Mouse (Mus musculus): ENCODE measurements around the gene Tctn1. TPM values are rescaled to one million over a fixed set of nuclear protein-coding genes. Genes with fewer than 3 reads are reported as not detected.
"Not testable (repeated sequence)": the region's sequence is repeated elsewhere in the genome, so short reads cannot be mapped to it uniquely, and the experiment has no call there.

Tctn1 gene
- polyA plus RNA-seq, 1 experiment from 2014 or later, result 7.3 TPM

DNA sequence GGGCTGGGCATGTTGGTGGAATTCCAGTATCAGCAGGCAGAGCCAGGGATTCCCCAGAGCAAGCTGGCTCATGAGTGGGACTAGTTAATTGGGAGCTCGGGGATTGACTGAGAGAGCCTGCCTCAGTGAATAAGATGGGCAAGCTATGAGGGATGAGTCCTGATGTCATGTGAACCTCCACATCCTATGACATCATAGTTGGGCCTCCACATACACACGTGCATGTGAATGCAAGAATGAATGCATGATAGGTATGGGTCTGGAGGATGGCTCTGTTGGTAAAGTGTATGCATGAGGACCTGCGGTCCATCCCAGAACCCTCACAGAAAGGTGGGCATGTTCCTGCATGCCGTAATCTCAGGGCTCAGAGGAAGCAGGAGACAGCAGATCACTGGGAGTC lies 43.2 kb downstream of the Tctn1 start:
- ATAC-seq, result no peak
- no peak overlapping the region for H3K27ac ChIP-seq (ENCODE audit: low read length)
- 93% methylated on average over 4 of the region's 4 CpGs for WGBS
- H3K9ac ChIP-seq (ENCODE audit: low read depth, low read length), result no peak overlapping the region
- no peaks in the 10 kb centered on the region for H3K9me3 ChIP-seq (replicated peaks; ENCODE audit: control insufficient read depth, low read length, poor library complexity, severe bottlenecking)
- no peaks in the 10 kb centered on the region for H3K4me1 ChIP-seq (ENCODE audit: control insufficient read depth, insufficient read depth, low read length)
- H3K4me2 ChIP-seq (ENCODE audit: low read length), result no peak overlapping the region
- no peaks in the 10 kb centered on the region for H3K36me3 ChIP-seq (ENCODE audit: control insufficient read depth, insufficient read depth, low read length)
- no peak overlapping the region for H3K4me3 ChIP-seq (ENCODE audit: low read depth, low read length)
- no peaks in the 10 kb centered on the region for H3K27me3 ChIP-seq (ENCODE audit: control insufficient read depth, insufficient read depth, low read depth, low read length)

- 71% methylated on average over 18 of the region's 18 CpGs for WGBS
- no peak for ATAC-seq
- Histone ChIP-seq H3K4me2 (ENCODE audit: low read length) (no peak overlapping the region), H3K4me3 (ENCODE audit: low read depth, low read length) (no peak overlapping the region), H3K36me3 (ENCODE audit: control insufficient read depth, insufficient read depth, low read length) (no peaks in the 10 kb centered on the region), H3K27ac (ENCODE audit: low read length) (no peak overlapping the region), H3K27me3 (ENCODE audit: control insufficient read depth, insufficient read depth, low read depth, low read length) (no peaks in the 10 kb centered on the region), H3K4me1 (ENCODE audit: control insufficient read depth, insufficient read depth, low read length) (no peaks in the 10 kb centered on the region), H3K9ac (ENCODE audit: low read depth, low read length) (no peak overlapping the region), H3K9me3 (replicated peaks; ENCODE audit: control insufficient read depth, low read length, poor library complexity, severe bottlenecking) (no peaks in the 10 kb centered on the region)
Observed at GRCm38 (mm10) chr5:122219655-122220629, 44.3 kb downstream of the Tctn1 start.

GRCm38 (mm10) chr5:122218928-122219327 lies 45.3 kb downstream of the Tctn1 start:
- Histone ChIP-seq H3K4me3 (ENCODE audit: low read depth, low read length) (no peak overlapping the region), H3K9me3 (replicated peaks; ENCODE audit: control insufficient read depth, low read length, poor library complexity, severe bottlenecking) (no peaks in the 10 kb centered on the region), H3K27me3 (ENCODE audit: control insufficient read depth, insufficient read depth, low read depth, low read length) (no peaks in the 10 kb centered on the region), H3K27ac (ENCODE audit: low read length) (no peak overlapping the region), H3K4me1 (ENCODE audit: control insufficient read depth, insufficient read depth, low read length) (no peaks in the 10 kb centered on the region), H3K36me3 (ENCODE audit: control insufficient read depth, insufficient read depth, low read length) (no peaks in the 10 kb centered on the region), H3K4me2 (ENCODE audit: low read length) (no peak overlapping the region), H3K9ac (ENCODE audit: low read depth, low read length) (no peak overlapping the region)
- 83% methylated on average over 7 of the region's 7 CpGs for WGBS
- ATAC-seq, result no peak

- H3K27ac ChIP-seq (ENCODE audit: low read length), result no peak overlapping the region
- H3K36me3 ChIP-seq (ENCODE audit: control insufficient read depth, insufficient read depth, low read length), result no peaks in the 10 kb centered on the region
- H3K27me3 ChIP-seq (ENCODE audit: control insufficient read depth, insufficient read depth, low read depth, low read length), result no peaks in the 10 kb centered on the region
- H3K4me3 ChIP-seq (ENCODE audit: low read depth, low read length), result no peak overlapping the region
- no peak for ATAC-seq
- H3K9ac ChIP-seq (ENCODE audit: low read depth, low read length), result no peak overlapping the region
- no peaks in the 10 kb centered on the region for H3K9me3 ChIP-seq (replicated peaks; ENCODE audit: control insufficient read depth, low read length, poor library complexity, severe bottlenecking)
- H3K4me2 ChIP-seq (ENCODE audit: low read length), result no peak overlapping the region
- no peaks in the 10 kb centered on the region for H3K4me1 ChIP-seq (ENCODE audit: control insufficient read depth, insufficient read depth, low read length)
- 91% methylated on average over 12 of the region's 12 CpGs for WGBS
Observed at GRCm38 (mm10) chr5:122218109-122218905, 46.0 kb downstream of the Tctn1 start.

GRCm38 (mm10) chr5:122217636-122218035 lies 46.6 kb downstream of the Tctn1 start:
- Histone ChIP-seq H3K27ac (ENCODE audit: low read length) (no peak overlapping the region), H3K4me3 (ENCODE audit: low read depth, low read length) (no peak overlapping the region), H3K9me3 (replicated peaks; ENCODE audit: control insufficient read depth, low read length, poor library complexity, severe bottlenecking) (no peaks in the 10 kb centered on the region), H3K9ac (ENCODE audit: low read depth, low read length) (no peak overlapping the region), H3K4me1 (ENCODE audit: control insufficient read depth, insufficient read depth, low read length) (no peaks in the 10 kb centered on the region), H3K27me3 (ENCODE audit: control insufficient read depth, insufficient read depth, low read depth, low read length) (no peaks in the 10 kb centered on the region), H3K36me3 (ENCODE audit: control insufficient read depth, insufficient read depth, low read length) (no peaks in the 10 kb centered on the region), H3K4me2 (ENCODE audit: low read length) (no peak overlapping the region)
- no peak for ATAC-seq
- WGBS, result 83% methylated on average over 6 of the region's 6 CpGs

GRCm38 (mm10) chr5:122213861-122214260 lies 50.4 kb downstream of the Tctn1 start:
- Histone ChIP-seq H3K27me3 (ENCODE audit: control insufficient read depth, insufficient read depth, low read depth, low read length) (no peaks in the 10 kb centered on the region), H3K36me3 (ENCODE audit: control insufficient read depth, insufficient read depth, low read length) (no peaks in the 10 kb centered on the region), H3K9me3 (replicated peaks; ENCODE audit: control insufficient read depth, low read length, poor library complexity, severe bottlenecking) (no peaks in the 10 kb centered on the region), H3K9ac (ENCODE audit: low read depth, low read length) (no peak overlapping the region), H3K27ac (ENCODE audit: low read length) (no peak overlapping the region), H3K4me2 (ENCODE audit: low read length) (no peak overlapping the region), H3K4me3 (ENCODE audit: low read depth, low read length) (no peak overlapping the region), H3K4me1 (ENCODE audit: control insufficient read depth, insufficient read depth, low read length) (peaks cover 6% of the 10 kb centered on the region)
- WGBS, result 93% methylated on average over 6 of the region's 6 CpGs
- no peak for ATAC-seq

- H3K27me3 ChIP-seq (ENCODE audit: control insufficient read depth, insufficient read depth, low read depth, low read length); H3K4me3 ChIP-seq (ENCODE audit: low read depth, low read length); H3K4me1 ChIP-seq (ENCODE audit: control insufficient read depth, insufficient read depth, low read length); H3K4me2 ChIP-seq (ENCODE audit: low read length); H3K9me3 ChIP-seq (replicated peaks; ENCODE audit: control insufficient read depth, low read length, poor library complexity, severe bottlenecking); ATAC-seq; H3K27ac ChIP-seq (ENCODE audit: low read length); H3K9ac ChIP-seq (ENCODE audit: low read depth, low read length); H3K36me3 ChIP-seq (ENCODE audit: control insufficient read depth, insufficient read depth, low read length): not testable (repeated sequence)
- 100% methylated on average over 1 of the region's 1 CpGs for WGBS
Observed at GRCm38 (mm10) chr5:122212820-122213219, 51.4 kb downstream of the Tctn1 start.

GRCm38 (mm10) chr5:122212125-122212524 lies 52.1 kb downstream of the Tctn1 start:
- no peak for ATAC-seq
- Histone ChIP-seq H3K36me3 (ENCODE audit: control insufficient read depth, insufficient read depth, low read length) (no peaks in the 10 kb centered on the region), H3K4me1 (ENCODE audit: control insufficient read depth, insufficient read depth, low read length) (peaks cover 6% of the 10 kb centered on the region), H3K4me3 (ENCODE audit: low read depth, low read length) (no peak overlapping the region), H3K27me3 (ENCODE audit: control insufficient read depth, insufficient read depth, low read depth, low read length) (no peaks in the 10 kb centered on the region), H3K4me2 (ENCODE audit: low read length) (no peak overlapping the region), H3K9me3 (replicated peaks; ENCODE audit: control insufficient read depth, low read length, poor library complexity, severe bottlenecking) (no peaks in the 10 kb centered on the region), H3K9ac (ENCODE audit: low read depth, low read length) (no peak overlapping the region), H3K27ac (ENCODE audit: low read length) (no peak overlapping the region)
- 87% methylated on average over 8 of the region's 8 CpGs for WGBS

DNA sequence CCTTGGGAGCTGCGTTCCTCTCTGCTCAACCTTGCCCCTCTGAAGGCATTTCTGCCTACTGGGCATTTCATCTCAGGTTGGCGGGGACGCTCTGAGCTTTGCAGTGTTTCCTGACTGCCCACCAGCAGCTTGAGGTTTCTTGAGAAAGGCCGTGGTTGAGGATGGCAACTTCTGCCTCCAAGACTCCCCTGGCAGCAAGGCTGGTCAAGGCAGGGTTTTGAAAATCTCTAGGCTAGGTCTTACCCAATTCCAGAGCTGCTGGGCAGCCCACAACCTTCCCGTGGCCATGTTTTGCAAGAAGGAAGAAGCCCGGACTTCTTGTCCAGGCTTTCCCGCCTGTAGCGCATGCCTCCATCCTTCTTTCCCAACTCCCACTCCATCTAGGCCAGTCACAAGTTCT lies 53.4 kb downstream of the Tctn1 start:
- no peaks in the 10 kb centered on the region for H3K9me3 ChIP-seq (replicated peaks; ENCODE audit: control insufficient read depth, low read length, poor library complexity, severe bottlenecking)
- no peaks in the 10 kb centered on the region for H3K27me3 ChIP-seq (ENCODE audit: control insufficient read depth, insufficient read depth, low read depth, low read length)
- no peaks in the 10 kb centered on the region for H3K36me3 ChIP-seq (ENCODE audit: control insufficient read depth, insufficient read depth, low read length)
- H3K4me1 ChIP-seq (ENCODE audit: control insufficient read depth, insufficient read depth, low read length), result peaks cover 6% of the 10 kb centered on the region
- H3K4me2 ChIP-seq (ENCODE audit: low read length), result no peak overlapping the region
- no peak for ATAC-seq
- no peak overlapping the region for H3K27ac ChIP-seq (ENCODE audit: low read length)
- H3K4me3 ChIP-seq (ENCODE audit: low read depth, low read length), result no peak overlapping the region
- no peak overlapping the region for H3K9ac ChIP-seq (ENCODE audit: low read depth, low read length)
- WGBS, result 96% methylated on average over 8 of the region's 8 CpGs
